Mouse (Mus musculus) hindbrain, embryonic 12.5 days (tissue): Measurements from ENCODE around the gene Fam163b. TPM values are rescaled to one million over a fixed set of nuclear protein-coding genes. Genes with fewer than 3 reads are reported as not detected.

ENCODE experiments used
- ATAC-seq: fragments of 200-750 bp; cut with Nextera tagmentation; 2 replicates; pipeline ENCODE4 v1.8.0; 2017; ENCODE audit warnings: moderate TSS enrichment; ENCODE audit not compliant: low FRiP score
- H3K27ac ChIP-seq: fragments of 300-500 bp; sonication (generic); 2 replicates; pipeline ENCODE4 v1.5.1; 2016; ENCODE audit warnings: mild to moderate bottlenecking
- H3K27me3 ChIP-seq: fragments of 300-500 bp; sonication (generic); 2 replicates; pipeline ENCODE4 v1.6.1; 2016; ENCODE audit warnings: mild to moderate bottlenecking
- H3K36me3 ChIP-seq: fragments of 300-500 bp; sonication (generic); 2 replicates; pipeline ENCODE4 v1.6.1; 2016; ENCODE audit warnings: mild to moderate bottlenecking
- H3K4me1 ChIP-seq: fragments of 300-500 bp; sonication (generic); 2 replicates; pipeline ENCODE4 v1.6.1; 2016
- H3K4me2 ChIP-seq: fragments of 300-500 bp; sonication (generic); replicated peaks from 2 replicates; pipeline ENCODE4 v1.6.1; 2016; ENCODE audit warnings: mild to moderate bottlenecking
- H3K4me3 ChIP-seq: fragments of 300-500 bp; sonication (generic); 2 replicates; pipeline ENCODE4 v1.5.1; 2016; ENCODE audit warnings: mild to moderate bottlenecking
- H3K9ac ChIP-seq: fragments of 300-500 bp; sonication (generic); 2 replicates; pipeline ENCODE4 v1.6.1; 2016; ENCODE audit warnings: mild to moderate bottlenecking, moderate library complexity
- H3K9me3 ChIP-seq: fragments of 300-500 bp; sonication (generic); replicated peaks from 2 replicates; pipeline ENCODE4 v1.6.1; 2016; ENCODE audit warnings: mild to moderate bottlenecking
- WGBS: fragments of 180-500 bp; shearing (Covaris S2); methylation state at CpG from one replicate; pipeline ENCODE4 v1.1.7; 2016; 5-methylcytosine and 5-hydroxymethylcytosine counted together
- polyA plus RNA-seq: library from polyadenylated mRNA; unstranded; fragments of >200 nt; fragmentation: Nextera tagmentation; extraction: Ambion mirVana; gene quantifications from 2 replicates; pipeline ENCODE4 v1.2.1, GENCODE M21; 2016

Gene Fam163b
- polyA plus RNA-seq, 1 experiment from 2014 or later: 0.43 TPM

DNA sequence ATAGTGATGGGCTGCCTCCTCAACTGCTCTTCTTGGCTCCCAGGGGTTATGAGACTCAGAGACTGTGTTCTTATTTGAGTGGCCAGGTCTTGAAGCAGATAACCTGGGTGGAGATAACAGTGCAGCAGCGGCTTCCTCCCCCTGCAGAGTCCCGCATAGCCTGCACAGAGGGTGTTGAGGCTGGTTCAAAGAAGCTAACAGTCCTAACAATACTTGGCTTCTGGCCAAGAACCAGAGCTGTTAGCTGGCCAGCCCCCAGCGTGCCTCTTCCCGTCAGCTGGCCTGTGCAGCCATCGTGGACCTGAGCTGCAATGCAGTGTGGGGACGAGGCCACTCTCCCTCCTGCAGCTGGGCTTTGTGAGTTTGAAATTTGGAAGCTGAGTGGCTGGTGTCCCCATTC, 44.5 kb downstream of the Fam163b start:
- WGBS: 21% methylated on average over 6 of the region's 6 CpGs
- Histone ChIP-seq H3K4me1 (peaks cover 23% of the 10 kb centered on the region), H3K36me3 (no peaks in the 10 kb centered on the region), H3K9me3 (no peaks in the 10 kb centered on the region), H3K9ac (no peak overlapping the region), H3K27ac (0 out of 2 replicates have a peak overlapping the region, but pooled peaks have one; percentile 58), H3K4me2 (no peak overlapping the region), H3K27me3 (no peaks in the 10 kb centered on the region), H3K4me3 (no peak overlapping the region)
- ATAC-seq: peak; percentile 78

DNA sequence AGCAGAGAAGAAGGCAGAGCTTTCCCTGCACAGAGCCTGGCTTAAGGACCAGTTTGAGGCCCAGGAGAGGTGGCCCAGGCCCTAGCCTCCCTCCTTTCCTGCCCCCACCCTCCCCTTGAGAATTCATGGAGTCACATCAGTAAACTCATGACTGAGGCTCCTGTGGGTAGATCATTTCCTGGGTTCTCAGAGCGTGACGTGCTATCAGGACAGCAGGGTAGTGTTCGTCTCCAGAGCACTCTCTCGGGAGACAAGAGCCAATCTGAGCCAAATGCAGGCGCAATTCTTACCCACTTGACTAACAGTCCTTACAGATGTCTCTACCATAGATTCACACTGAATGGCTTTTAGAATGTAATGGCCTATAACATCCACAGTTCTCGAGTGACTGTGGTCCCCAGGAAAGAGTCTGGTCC, 45.0 kb downstream of the Fam163b start:
- H3K4me2 ChIP-seq: no peak overlapping the region
- H3K36me3 ChIP-seq: no peaks in the 10 kb centered on the region
- no peaks in the 10 kb centered on the region for H3K27me3 ChIP-seq
- no peak overlapping the region for H3K4me3 ChIP-seq
- peak; percentile 50 for ATAC-seq
- peaks cover 23% of the 10 kb centered on the region for H3K4me1 ChIP-seq
- no peak overlapping the region for H3K9ac ChIP-seq
- H3K27ac ChIP-seq: 0 out of 2 replicates have a peak overlapping the region, but pooled peaks have one; percentile 58
- H3K9me3 ChIP-seq: no peaks in the 10 kb centered on the region
- WGBS: 56% methylated on average over 6 of the region's 6 CpGs

DNA sequence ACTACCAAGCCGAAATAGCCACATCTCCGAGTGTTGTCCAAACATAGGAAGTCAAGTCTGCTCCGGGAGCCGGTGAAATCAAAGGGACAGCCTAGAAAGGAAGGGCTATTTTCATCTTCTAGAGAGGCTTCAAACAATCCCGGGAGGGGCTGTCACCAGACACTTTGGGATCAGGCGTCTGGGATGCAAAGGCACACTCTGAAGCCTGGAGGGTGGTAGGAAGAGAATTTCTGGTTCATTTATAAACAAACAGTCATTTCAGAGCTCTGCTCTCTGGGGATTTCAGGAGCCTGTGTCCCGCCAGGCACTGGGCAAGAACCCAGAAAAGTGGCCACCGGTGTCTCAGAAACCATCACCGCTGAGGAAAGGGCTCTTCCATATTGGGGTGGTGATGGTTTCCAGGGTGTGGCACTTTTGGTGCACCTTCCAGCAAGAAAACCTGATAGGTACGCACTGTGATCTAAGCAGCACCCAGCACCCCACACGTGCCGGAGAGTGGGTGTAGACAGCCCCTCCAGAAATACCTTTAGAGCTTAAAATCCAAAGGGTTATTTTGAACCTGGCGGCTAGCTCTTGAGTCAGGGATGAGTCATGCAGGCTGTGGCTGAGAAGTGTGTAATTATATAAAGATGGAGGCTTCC, 45.8 kb downstream of the Fam163b start:
- no peak overlapping the region for H3K27ac ChIP-seq
- H3K4me3 ChIP-seq: no peak overlapping the region
- H3K27me3 ChIP-seq: no peaks in the 10 kb centered on the region
- H3K4me1 ChIP-seq: peaks cover 23% of the 10 kb centered on the region
- no peak overlapping the region for H3K4me2 ChIP-seq
- 69% methylated on average over 13 of the region's 13 CpGs for WGBS
- H3K9ac ChIP-seq: no peak overlapping the region
- H3K9me3 ChIP-seq: no peaks in the 10 kb centered on the region
- no peaks in the 10 kb centered on the region for H3K36me3 ChIP-seq
- no peak for ATAC-seq

DNA sequence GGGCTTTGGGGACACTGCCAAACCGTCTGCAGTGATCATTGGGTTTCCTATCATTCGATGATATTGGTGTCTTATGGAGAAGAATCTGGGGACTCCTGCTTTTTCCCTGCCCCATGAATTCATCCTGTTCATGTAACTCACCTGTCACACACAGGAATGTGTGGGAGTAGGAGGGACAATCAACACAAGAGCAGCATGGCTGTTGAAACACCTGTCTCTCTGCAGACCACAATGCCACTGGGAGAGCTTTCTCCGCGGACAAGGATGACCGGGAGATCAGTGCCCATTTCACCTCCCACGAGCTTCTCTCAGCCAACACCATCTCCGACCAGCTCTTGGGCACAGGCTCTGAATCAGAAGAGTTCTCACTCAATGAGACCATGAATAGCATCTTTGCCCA, 47.1 kb downstream of the Fam163b start:
- WGBS: 92% methylated on average over 7 of the region's 7 CpGs
- ATAC-seq: no peak

DNA sequence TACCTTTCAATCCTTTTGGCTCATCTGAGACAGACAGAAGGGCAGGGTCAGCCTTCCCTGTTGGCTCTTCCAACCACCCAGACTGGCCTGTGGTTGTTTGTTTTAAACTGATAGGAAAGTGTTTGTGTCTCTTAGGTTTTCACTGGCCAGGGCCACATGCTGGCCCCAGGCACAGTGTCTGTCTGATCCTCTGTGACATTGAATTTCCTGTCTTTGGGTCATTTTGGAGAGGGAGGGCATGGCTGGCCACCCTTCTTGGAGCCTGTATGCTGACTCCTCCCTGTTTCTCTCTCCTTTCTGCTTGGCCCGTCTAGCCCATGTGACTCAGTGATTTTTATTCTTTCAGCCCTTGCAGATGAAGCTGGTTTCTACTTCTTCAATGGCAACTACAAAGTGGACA, 53.1 kb downstream of the Fam163b start:
- Histone ChIP-seq H3K27ac (no peak overlapping the region), H3K9me3 (no peaks in the 10 kb centered on the region), H3K4me2 (no peak overlapping the region), H3K27me3 (no peaks in the 10 kb centered on the region), H3K4me3 (no peak overlapping the region), H3K9ac (no peak overlapping the region), H3K36me3 (no peaks in the 10 kb centered on the region), H3K4me1 (0 out of 2 replicates have a peak, but pooled peaks cover 5% of the 10 kb centered on the region)
- 77% methylated on average over 1 of the region's 1 CpGs for WGBS
- no peak for ATAC-seq

More for the DNA sequence above, 47.1 kb downstream of the Fam163b start:
- Histone ChIP-seq H3K4me1 (peaks cover 23% of the 10 kb centered on the region), H3K4me2 (no peak overlapping the region), H3K36me3 (no peaks in the 10 kb centered on the region), H3K27me3 (no peaks in the 10 kb centered on the region), H3K27ac (no peak overlapping the region), H3K9me3 (no peaks in the 10 kb centered on the region), H3K9ac (no peak overlapping the region), H3K4me3 (no peak overlapping the region)

DNA sequence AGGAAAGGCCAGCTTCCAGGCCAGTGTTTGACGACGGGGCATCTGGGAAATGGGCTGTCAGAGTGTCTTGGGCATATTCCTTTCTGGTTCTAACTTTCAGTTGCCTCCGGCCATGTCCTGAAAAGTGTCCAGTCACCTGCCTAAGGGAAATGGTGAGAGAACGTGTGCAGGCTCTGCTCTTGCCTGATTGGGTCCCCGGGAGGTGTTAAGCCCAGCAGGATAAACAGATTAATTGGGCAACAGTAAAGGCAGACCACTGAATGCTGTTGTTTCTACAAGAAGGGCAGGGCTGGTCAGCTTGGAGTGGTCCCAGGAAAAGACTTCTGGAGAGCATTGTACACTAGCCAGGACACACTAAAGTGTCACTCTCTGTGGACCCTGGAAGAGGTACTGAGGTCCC, 53.6 kb downstream of the Fam163b start:
- H3K9ac ChIP-seq: no peak overlapping the region
- H3K9me3 ChIP-seq: no peaks in the 10 kb centered on the region
- H3K27me3 ChIP-seq: no peaks in the 10 kb centered on the region
- 0 out of 2 replicates have a peak, but pooled peaks cover 5% of the 10 kb centered on the region for H3K4me1 ChIP-seq
- H3K36me3 ChIP-seq: no peaks in the 10 kb centered on the region
- H3K27ac ChIP-seq: no peak overlapping the region
- 73% methylated on average over 5 of the region's 5 CpGs for WGBS
- H3K4me3 ChIP-seq: no peak overlapping the region
- no peak for ATAC-seq
- H3K4me2 ChIP-seq: no peak overlapping the region

DNA sequence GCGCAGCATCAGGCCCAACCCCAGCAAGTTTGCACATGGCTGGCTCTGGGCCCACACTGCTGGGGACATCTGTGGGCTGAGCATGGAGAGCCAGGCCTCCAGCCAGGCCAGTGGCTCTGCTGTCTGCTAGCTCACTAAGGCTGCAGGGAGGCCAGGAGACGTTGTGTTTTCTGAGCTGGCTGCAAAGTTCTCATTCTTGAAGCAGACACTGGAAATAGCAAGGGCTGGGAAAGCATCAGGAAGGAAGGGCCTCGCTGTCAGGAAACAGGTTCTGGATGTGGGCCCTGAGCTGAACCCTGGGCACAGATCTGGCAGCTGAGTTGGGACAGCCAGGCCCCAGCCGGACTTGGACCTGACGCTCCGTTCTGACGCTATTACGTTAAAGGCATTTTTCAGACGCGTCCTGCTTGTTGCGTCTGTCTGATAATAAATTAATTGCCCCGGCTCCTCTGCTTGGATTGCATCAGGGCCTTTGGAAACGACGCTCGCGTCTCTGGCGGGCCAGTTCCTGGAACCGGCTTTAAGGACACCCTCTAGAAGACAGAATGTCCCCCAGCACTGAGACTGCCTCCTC, 54.1 kb downstream of the Fam163b start:
- Histone ChIP-seq H3K9ac (no peak overlapping the region), H3K4me2 (no peak overlapping the region), H3K9me3 (no peaks in the 10 kb centered on the region), H3K36me3 (no peaks in the 10 kb centered on the region), H3K27me3 (no peaks in the 10 kb centered on the region), H3K4me3 (no peak overlapping the region), H3K4me1 (0 out of 2 replicates have a peak, but pooled peaks cover 5% of the 10 kb centered on the region), H3K27ac (no peak overlapping the region)
- 82% methylated on average over 18 of the region's 18 CpGs for WGBS
- no peak for ATAC-seq

DNA sequence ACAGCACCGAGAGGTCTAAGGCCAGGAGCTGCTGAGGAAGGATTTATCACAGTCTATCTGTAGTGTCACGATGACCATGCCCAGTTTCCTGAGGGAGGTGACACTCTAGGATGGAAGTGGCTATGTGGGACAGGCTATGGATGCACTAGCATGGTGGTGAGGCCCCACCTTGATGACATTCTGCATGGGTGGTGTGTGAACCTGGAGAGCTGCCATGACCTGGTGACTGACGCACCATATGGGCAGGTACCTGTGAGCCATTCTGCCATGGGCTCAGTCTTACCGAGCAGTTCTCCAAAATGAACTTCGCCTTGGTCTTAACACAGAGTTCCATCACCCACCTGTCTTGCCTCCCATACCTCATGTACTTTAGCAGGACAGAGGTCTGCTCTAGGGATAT, 54.7 kb downstream of the Fam163b start:
- WGBS: 91% methylated on average over 5 of the region's 5 CpGs
- no peak overlapping the region for H3K9ac ChIP-seq
- no peaks in the 10 kb centered on the region for H3K36me3 ChIP-seq
- H3K27me3 ChIP-seq: no peaks in the 10 kb centered on the region
- no peak overlapping the region for H3K4me2 ChIP-seq
- 0 out of 2 replicates have a peak, but pooled peaks cover 5% of the 10 kb centered on the region for H3K4me1 ChIP-seq
- H3K27ac ChIP-seq: no peak overlapping the region
- H3K4me3 ChIP-seq: no peak overlapping the region
- ATAC-seq: no peak
- H3K9me3 ChIP-seq: no peaks in the 10 kb centered on the region

DNA sequence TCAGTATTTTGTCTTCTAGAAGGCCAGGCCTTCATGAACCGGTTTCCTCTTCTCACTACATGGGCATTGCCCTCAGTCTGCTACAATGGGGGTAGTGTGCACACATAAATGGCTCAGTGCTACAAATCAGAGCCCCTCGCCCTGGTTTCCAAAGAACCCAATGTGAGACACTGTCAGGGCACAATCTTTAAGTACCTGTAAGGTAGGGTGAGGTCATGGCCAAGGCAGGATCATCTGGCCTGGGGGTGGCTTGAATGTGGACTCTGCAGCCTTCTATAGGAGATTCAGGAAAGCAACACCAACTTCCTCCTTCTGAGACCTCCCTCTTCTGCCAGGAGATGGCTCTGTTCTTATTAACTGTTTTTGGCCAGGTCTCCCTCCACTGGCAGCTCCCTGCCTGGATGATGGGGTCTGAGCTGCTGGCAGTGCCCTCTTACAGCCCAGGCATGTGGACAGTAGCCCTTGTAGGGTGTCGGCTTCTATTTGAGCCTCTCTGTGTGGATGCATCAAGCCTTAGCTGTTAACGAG, 55.7 kb downstream of the Fam163b start:
- ATAC-seq: no peak
- Histone ChIP-seq H3K4me1 (0 out of 2 replicates have a peak, but pooled peaks cover 5% of the 10 kb centered on the region), H3K27me3 (no peaks in the 10 kb centered on the region), H3K9ac (no peak overlapping the region), H3K36me3 (no peaks in the 10 kb centered on the region), H3K27ac (no peak overlapping the region), H3K9me3 (no peaks in the 10 kb centered on the region), H3K4me3 (no peak overlapping the region), H3K4me2 (no peak overlapping the region)
- WGBS: 88% methylated on average over 4 of the region's 4 CpGs

DNA sequence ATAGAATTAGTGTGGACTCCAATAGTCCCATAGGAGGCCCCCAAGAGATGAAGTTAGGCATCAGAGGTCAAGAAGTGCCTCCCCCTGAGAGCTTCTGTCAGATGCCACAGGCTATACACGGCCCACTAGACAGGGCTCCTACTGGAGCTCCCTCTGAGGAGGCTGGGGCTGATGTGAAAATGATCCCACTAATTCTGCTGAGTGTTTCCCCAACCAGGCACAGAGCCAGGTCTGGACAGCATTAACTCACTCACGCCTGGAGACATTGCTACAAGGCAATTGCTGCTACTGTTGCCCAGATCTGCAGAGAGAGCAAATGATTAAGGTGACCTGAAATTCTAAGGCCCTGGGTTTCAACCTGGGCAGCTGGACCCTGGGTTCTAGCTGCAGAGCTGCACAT, 56.5 kb downstream of the Fam163b start:
- 50% methylated on average over 2 of the region's 2 CpGs for WGBS
- no peaks in the 10 kb centered on the region for H3K36me3 ChIP-seq
- H3K27me3 ChIP-seq: no peaks in the 10 kb centered on the region
- H3K9me3 ChIP-seq: no peaks in the 10 kb centered on the region
- H3K4me3 ChIP-seq: no peak overlapping the region
- no peak overlapping the region for H3K4me2 ChIP-seq
- no peak overlapping the region for H3K27ac ChIP-seq
- no peak for ATAC-seq
- no peak overlapping the region for H3K9ac ChIP-seq
- 0 out of 2 replicates have a peak, but pooled peaks cover 5% of the 10 kb centered on the region for H3K4me1 ChIP-seq

DNA sequence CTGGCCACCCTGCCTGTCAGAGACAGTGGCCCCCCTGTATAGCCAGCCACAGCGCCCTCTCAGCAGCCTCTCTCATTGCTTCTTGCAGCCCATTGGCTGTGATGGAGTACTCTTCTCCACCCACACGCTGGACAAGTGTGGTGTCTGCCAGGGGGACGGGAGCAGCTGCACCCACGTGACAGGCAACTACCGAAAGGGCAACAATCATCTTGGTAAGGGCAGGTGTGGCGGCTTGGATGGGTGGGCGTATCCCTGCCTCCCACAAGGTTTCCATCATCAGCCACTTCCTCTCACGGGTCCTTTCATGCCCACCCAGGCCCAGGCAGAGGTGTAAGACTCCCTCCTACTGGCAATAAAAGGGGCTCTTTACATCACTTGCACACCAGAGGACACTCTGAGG, 57.3 kb downstream of the Fam163b start:
- peaks cover 9% of the 10 kb centered on the region for H3K4me1 ChIP-seq
- peaks cover 3% of the 10 kb centered on the region; the same call in 1 of the 2 replicates for H3K27me3 ChIP-seq
- H3K36me3 ChIP-seq: no peaks in the 10 kb centered on the region
- no peak for ATAC-seq
- 53% methylated on average over 8 of the region's 8 CpGs for WGBS
- H3K27ac ChIP-seq: no peak overlapping the region
- H3K9ac ChIP-seq: no peak overlapping the region
- H3K4me2 ChIP-seq: no peak overlapping the region
- no peak overlapping the region for H3K4me3 ChIP-seq
- H3K9me3 ChIP-seq: no peaks in the 10 kb centered on the region

DNA sequence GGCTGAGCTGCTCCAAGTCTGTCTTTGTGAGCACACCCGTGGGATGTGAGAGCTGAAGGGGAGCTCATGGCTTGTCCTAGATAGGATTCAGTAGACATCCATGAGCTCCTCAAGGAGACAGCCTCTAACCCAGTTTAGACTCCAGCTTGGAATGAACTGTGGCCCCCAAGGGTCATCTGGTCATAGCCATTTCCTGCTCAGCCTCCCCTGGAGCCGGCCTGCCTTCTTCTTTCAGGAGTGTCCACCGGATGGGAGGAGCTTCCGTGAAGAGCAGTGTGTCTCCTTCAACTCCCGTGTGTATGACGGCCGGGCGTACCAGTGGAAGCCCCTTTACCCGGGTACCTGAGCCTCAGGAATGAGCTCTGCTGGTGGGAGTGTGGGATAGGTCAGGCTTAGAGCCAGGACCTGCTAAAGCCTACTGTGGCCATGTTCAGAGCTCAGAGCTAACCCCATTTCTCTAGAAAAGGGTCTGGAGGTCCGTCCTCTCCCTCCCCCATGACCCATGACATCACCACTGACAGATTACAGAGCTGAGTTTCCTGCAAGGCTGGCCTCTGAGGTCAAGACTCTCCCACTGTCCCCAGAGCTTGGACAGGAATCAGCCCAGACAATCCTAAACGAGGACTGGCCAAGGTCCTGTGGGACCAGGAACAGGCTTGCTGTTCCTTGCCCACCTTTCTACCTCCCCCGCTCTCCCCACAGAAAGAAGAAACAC, 58.4 kb downstream of the Fam163b start:
- ATAC-seq: no peak

More for the DNA sequence above, 58.4 kb downstream of the Fam163b start:
- Histone ChIP-seq H3K4me3 (no peak overlapping the region), H3K27ac (no peak overlapping the region), H3K36me3 (no peaks in the 10 kb centered on the region), H3K4me2 (no peak overlapping the region), H3K27me3 (peaks cover 8% of the 10 kb centered on the region; the same call in 1 of the 2 replicates), H3K9me3 (no peaks in the 10 kb centered on the region), H3K9ac (no peak overlapping the region), H3K4me1 (peaks cover 20% of the 10 kb centered on the region)
- WGBS: 77% methylated on average over 12 of the region's 12 CpGs
